Mouse (Mus musculus): ENCODE measurements around the gene Elp1. TPM values are rescaled to one million over a fixed set of nuclear protein-coding genes. Genes with fewer than 3 reads are reported as not detected.
A peak's percentile ranks its signal among the peaks of the same experiment; 100 is the strongest.

Elp1 gene
- polyA plus RNA-seq, 1 experiment from 2014 or later = 111 TPM

GRCm38 (mm10) chr4:56840297-56840696, 38.2 kb upstream of the Elp1 start:
- WGBS = 89% methylated on average over 3 of the region's 3 CpGs
- H3K9ac ChIP-seq (replicated peaks; ENCODE audit: low read length) = no peak overlapping the region
- peaks cover 5% of the 10 kb centered on the region for H3K36me3 ChIP-seq (replicated peaks; ENCODE audit: control insufficient read depth, insufficient read depth, low read depth, low read length)
- H3K27ac ChIP-seq (replicated peaks; ENCODE audit: low read depth, low read length) = no peak overlapping the region
- no peak overlapping the region for H3K4me2 ChIP-seq (ENCODE audit: low read depth, low read length)
- H3K9me3 ChIP-seq (replicated peaks; ENCODE audit: control insufficient read depth, low read length) = no peaks in the 10 kb centered on the region
- H3K4me3 ChIP-seq (ENCODE audit: low read depth, low read length) = no peak overlapping the region
- DNase-seq (ENCODE audit: low spot score) (no peak), ATAC-seq (replicated peaks; ENCODE audit: insufficient number of reproducible peaks, low FRiP score, low TSS enrichment, low read depth) (no peak)
- no peaks in the 10 kb centered on the region for H3K27me3 ChIP-seq (ENCODE audit: control insufficient read depth, insufficient read depth, low read length)
- H3K4me1 ChIP-seq (ENCODE audit: control insufficient read depth, insufficient read depth, low read length) = no peaks in the 10 kb centered on the region

DNA sequence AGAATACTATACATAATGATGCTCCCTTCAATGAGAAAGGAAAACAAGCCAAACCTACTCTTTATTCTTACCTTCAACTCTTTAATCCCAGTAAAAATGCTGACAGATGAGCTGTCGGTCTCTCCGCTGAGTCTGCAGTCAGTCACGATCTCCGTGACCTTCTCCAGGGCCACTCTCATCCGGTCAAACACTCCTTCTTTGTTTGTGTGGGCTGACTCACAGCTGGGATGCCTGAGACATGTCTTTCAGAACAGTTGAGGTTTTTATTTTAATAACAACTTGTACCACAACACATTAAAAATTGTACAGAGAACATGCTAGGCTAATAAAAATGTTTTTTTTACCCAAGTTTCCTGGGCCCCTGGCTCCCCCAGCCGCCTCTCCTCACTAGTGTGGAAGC, 35.5 kb upstream of the Elp1 start:
- Histone ChIP-seq H3K4me1 (ENCODE audit: control insufficient read depth, insufficient read depth, low read length) (no peaks in the 10 kb centered on the region), H3K36me3 (replicated peaks; ENCODE audit: control insufficient read depth, insufficient read depth, low read depth, low read length) (no peaks in the 10 kb centered on the region; the same call in 1 of the 2 replicates), H3K27me3 (ENCODE audit: control insufficient read depth, insufficient read depth, low read length) (no peaks in the 10 kb centered on the region), H3K9me3 (replicated peaks; ENCODE audit: control insufficient read depth, low read length) (no peaks in the 10 kb centered on the region), H3K4me3 (ENCODE audit: low read depth, low read length) (no peak overlapping the region), H3K27ac (replicated peaks; ENCODE audit: low read depth, low read length) (no peak overlapping the region), H3K4me2 (ENCODE audit: low read depth, low read length) (no peak overlapping the region), H3K9ac (replicated peaks; ENCODE audit: low read length) (no peak overlapping the region)
- no peak for DNase-seq (ENCODE audit: low spot score)
- 65% methylated on average over 6 of the region's 6 CpGs for WGBS
- ATAC-seq (replicated peaks; ENCODE audit: insufficient number of reproducible peaks, low FRiP score, low TSS enrichment, low read depth) = no peak

- 77% methylated on average over 7 of the region's 7 CpGs for WGBS
- ATAC-seq (replicated peaks; ENCODE audit: insufficient number of reproducible peaks, low FRiP score, low TSS enrichment, low read depth) (no peak), DNase-seq (ENCODE audit: low spot score) (no peak)
- Histone ChIP-seq H3K4me3 (ENCODE audit: low read depth, low read length) (no peak overlapping the region), H3K9ac (replicated peaks; ENCODE audit: low read length) (no peak overlapping the region), H3K4me2 (ENCODE audit: low read depth, low read length) (no peak overlapping the region), H3K4me1 (ENCODE audit: control insufficient read depth, insufficient read depth, low read length) (no peaks in the 10 kb centered on the region), H3K9me3 (replicated peaks; ENCODE audit: control insufficient read depth, low read length) (no peaks in the 10 kb centered on the region), H3K36me3 (replicated peaks; ENCODE audit: control insufficient read depth, insufficient read depth, low read depth, low read length) (no peaks in the 10 kb centered on the region; the same call in 1 of the 2 replicates), H3K27me3 (ENCODE audit: control insufficient read depth, insufficient read depth, low read length) (no peaks in the 10 kb centered on the region), H3K27ac (replicated peaks; ENCODE audit: low read depth, low read length) (no peak overlapping the region)
These were observed 29.9 kb upstream of the Elp1 start for GRCm38 (mm10) chr4:56831998-56832397.

DNA sequence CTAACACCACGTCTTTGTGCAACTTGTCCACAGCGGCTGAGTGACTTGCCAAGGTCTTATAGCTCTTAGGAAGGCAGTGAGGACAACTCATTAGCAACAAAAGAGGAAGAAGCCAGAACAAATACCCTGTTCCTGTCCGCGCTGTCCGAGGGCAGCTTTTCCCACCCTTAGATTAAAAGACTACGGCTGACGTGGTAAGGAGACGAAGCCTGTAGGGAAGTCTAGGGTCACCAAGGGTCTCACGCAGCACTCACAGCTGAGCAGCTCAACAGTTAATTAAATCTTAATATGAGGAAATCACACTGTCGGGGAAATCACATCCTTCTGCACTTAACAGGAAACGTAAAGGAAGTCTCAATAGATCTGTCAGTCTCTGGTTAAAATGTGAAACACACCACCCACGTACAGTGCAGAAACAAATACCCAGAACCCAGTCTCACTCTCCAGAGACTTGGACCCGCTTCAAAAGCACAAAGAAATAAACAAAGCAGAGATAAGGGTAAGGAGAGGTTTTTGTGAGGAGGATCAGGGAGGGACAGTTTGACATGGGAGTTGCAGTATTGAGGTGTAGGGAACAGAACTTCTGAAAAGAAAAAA, 29.0 kb upstream of the Elp1 start:
- 56% methylated on average over 13 of the region's 13 CpGs for WGBS
- H3K36me3 ChIP-seq (replicated peaks; ENCODE audit: control insufficient read depth, insufficient read depth, low read depth, low read length) = no peaks in the 10 kb centered on the region; the same call in 1 of the 2 replicates
- no peaks in the 10 kb centered on the region for H3K27me3 ChIP-seq (ENCODE audit: control insufficient read depth, insufficient read depth, low read length)
- H3K9me3 ChIP-seq (replicated peaks; ENCODE audit: control insufficient read depth, low read length) = no peaks in the 10 kb centered on the region
- H3K4me1 ChIP-seq (ENCODE audit: control insufficient read depth, insufficient read depth, low read length) = no peaks in the 10 kb centered on the region
- H3K4me2 ChIP-seq (ENCODE audit: low read depth, low read length) = no peak overlapping the region
- H3K4me3 ChIP-seq (ENCODE audit: low read depth, low read length) = no peak overlapping the region
- DNase-seq (ENCODE audit: low spot score) (no peak), ATAC-seq (replicated peaks; ENCODE audit: insufficient number of reproducible peaks, low FRiP score, low TSS enrichment, low read depth) (no peak)
- no peak overlapping the region for H3K27ac ChIP-seq (replicated peaks; ENCODE audit: low read depth, low read length)
- H3K9ac ChIP-seq (replicated peaks; ENCODE audit: low read length) = no peak overlapping the region

GRCm38 (mm10) chr4:56829511-56829921, 27.4 kb upstream of the Elp1 start:
- H3K27ac ChIP-seq (replicated peaks; ENCODE audit: low read depth, low read length) = no peak overlapping the region
- no peaks in the 10 kb centered on the region for H3K9me3 ChIP-seq (replicated peaks; ENCODE audit: control insufficient read depth, low read length)
- WGBS = 71% methylated on average over 7 of the region's 7 CpGs
- ATAC-seq (replicated peaks; ENCODE audit: insufficient number of reproducible peaks, low FRiP score, low TSS enrichment, low read depth) (peak; percentile 62), DNase-seq (ENCODE audit: low spot score) (no peak)
- H3K9ac ChIP-seq (replicated peaks; ENCODE audit: low read length) = no peak overlapping the region
- no peaks in the 10 kb centered on the region for H3K27me3 ChIP-seq (ENCODE audit: control insufficient read depth, insufficient read depth, low read length)
- no peaks in the 10 kb centered on the region for H3K4me1 ChIP-seq (ENCODE audit: control insufficient read depth, insufficient read depth, low read length)
- no peak overlapping the region for H3K4me3 ChIP-seq (ENCODE audit: low read depth, low read length)
- H3K4me2 ChIP-seq (ENCODE audit: low read depth, low read length) = no peak overlapping the region
- no peaks in the 10 kb centered on the region; the same call in none of the 2 replicates for H3K36me3 ChIP-seq (replicated peaks; ENCODE audit: control insufficient read depth, insufficient read depth, low read depth, low read length)

- Histone ChIP-seq H3K27ac (replicated peaks; ENCODE audit: low read depth, low read length) (no peak overlapping the region), H3K4me3 (ENCODE audit: low read depth, low read length) (no peak overlapping the region), H3K4me1 (ENCODE audit: control insufficient read depth, insufficient read depth, low read length) (no peaks in the 10 kb centered on the region), H3K4me2 (ENCODE audit: low read depth, low read length) (no peak overlapping the region), H3K36me3 (replicated peaks; ENCODE audit: control insufficient read depth, insufficient read depth, low read depth, low read length) (no peaks in the 10 kb centered on the region; the same call in none of the 2 replicates), H3K27me3 (ENCODE audit: control insufficient read depth, insufficient read depth, low read length) (no peaks in the 10 kb centered on the region), H3K9ac (replicated peaks; ENCODE audit: low read length) (no peak overlapping the region), H3K9me3 (replicated peaks; ENCODE audit: control insufficient read depth, low read length) (no peaks in the 10 kb centered on the region)
- WGBS = 83% methylated on average over 3 of the region's 3 CpGs
- ATAC-seq (replicated peaks; ENCODE audit: insufficient number of reproducible peaks, low FRiP score, low TSS enrichment, low read depth) (no peak), DNase-seq (ENCODE audit: low spot score) (no peak)
These were observed 26.8 kb upstream of the Elp1 start for GRCm38 (mm10) chr4:56828932-56829331.

GRCm38 (mm10) chr4:56824231-56824630, 22.1 kb upstream of the Elp1 start:
- Histone ChIP-seq H3K4me3 (ENCODE audit: low read depth, low read length) (no peak overlapping the region), H3K4me2 (ENCODE audit: low read depth, low read length) (no peak overlapping the region), H3K9me3 (replicated peaks; ENCODE audit: control insufficient read depth, low read length) (no peaks in the 10 kb centered on the region), H3K9ac (replicated peaks; ENCODE audit: low read length) (no peak overlapping the region), H3K27me3 (ENCODE audit: control insufficient read depth, insufficient read depth, low read length) (no peaks in the 10 kb centered on the region), H3K4me1 (ENCODE audit: control insufficient read depth, insufficient read depth, low read length) (no peaks in the 10 kb centered on the region), H3K36me3 (replicated peaks; ENCODE audit: control insufficient read depth, insufficient read depth, low read depth, low read length) (no peaks in the 10 kb centered on the region; the same call in none of the 2 replicates), H3K27ac (replicated peaks; ENCODE audit: low read depth, low read length) (no peak overlapping the region)
- 91% methylated on average over 9 of the region's 9 CpGs for WGBS
- ATAC-seq (replicated peaks; ENCODE audit: insufficient number of reproducible peaks, low FRiP score, low TSS enrichment, low read depth) (no peak), DNase-seq (ENCODE audit: low spot score) (no peak)

GRCm38 (mm10) chr4:56820017-56820550, 18.0 kb upstream of the Elp1 start:
- Histone ChIP-seq H3K27me3 (ENCODE audit: control insufficient read depth, insufficient read depth, low read length) (no peaks in the 10 kb centered on the region), H3K4me1 (ENCODE audit: control insufficient read depth, insufficient read depth, low read length) (no peaks in the 10 kb centered on the region; the same call in 1 of the 2 replicates), H3K36me3 (replicated peaks; ENCODE audit: control insufficient read depth, insufficient read depth, low read depth, low read length) (no peaks in the 10 kb centered on the region; the same call in 1 of the 2 replicates), H3K4me3 (ENCODE audit: low read depth, low read length) (no peak overlapping the region), H3K27ac (replicated peaks; ENCODE audit: low read depth, low read length) (no peak overlapping the region), H3K9ac (replicated peaks; ENCODE audit: low read length) (no peak overlapping the region), H3K9me3 (replicated peaks; ENCODE audit: control insufficient read depth, low read length) (no peaks in the 10 kb centered on the region), H3K4me2 (ENCODE audit: low read depth, low read length) (no peak overlapping the region)
- ATAC-seq (replicated peaks; ENCODE audit: insufficient number of reproducible peaks, low FRiP score, low TSS enrichment, low read depth) (no peak), DNase-seq (ENCODE audit: low spot score) (peak; percentile 43)

All from embryonic facial prominence, embryonic 11.5 days (tissue).